In genomic region chr11:60345868-60346267, GRCm38 (mm10) we compare ENCODE assay signal across 18 mouse cellular contexts. TPM values are rescaled to one million over a fixed set of nuclear protein-coding genes. Genes with fewer than 3 reads are reported as not detected.
DNase-seq lines count a peak whose midpoint lies in the region; TF ChIP-seq lines count a peak whose summit lies in the region.
"Had no signal": no experiment of that assay in that cellular context is flagged by ENCODE, and none has a peak within 500 bp of the region (broad histone marks: within the 10 kb centered on the region; RNA-seq: fewer than 3 reads in every experiment).

No protein-coding gene starts in this region.

- no peak for TF ChIP-seq RAD21 in CH12.LX (IDR thresholded peaks at IDR 0.05; ENCODE audit: low read depth, low read length)
- no peak for TF ChIP-seq RAD21 in MEL (IDR thresholded peaks at IDR 0.05; ENCODE audit: low read depth, low read length)

- H3K27me3 ChIP-seq in CH12.LX (replicated peaks) (no peaks in the 10 kb centered on the region), MEL (ENCODE audit: control insufficient read depth in 1 of 2, insufficient read depth in 2 of 2, low read length in 2 of 2) (no peaks in the 10 kb centered on the region)
- H3K27me3 ChIP-seq: embryonic facial prominence, embryonic 13.5 days; forebrain, embryonic 12.5 days; forebrain, embryonic 15.5 days; hindbrain, embryonic 12.5 days; hindbrain, embryonic 15.5 days; Patski had no signal

- no peaks in the 10 kb centered on the region for H3K9me3 ChIP-seq in CH12.LX (replicated peaks; ENCODE audit: low read length)
- no peaks in the 10 kb centered on the region for H3K9me3 ChIP-seq in MEL (replicated peaks; ENCODE audit: insufficient read depth, low read length)
- H3K9me3 ChIP-seq: embryonic facial prominence, embryonic 10.5 days; embryonic facial prominence, embryonic 13.5 days; forebrain, embryonic 12.5 days; forebrain, embryonic 15.5 days; hindbrain, embryonic 12.5 days; hindbrain, embryonic 15.5 days had no signal

- TF ChIP-seq CTCF in layer of hippocampus, adult 2 months (conservative IDR thresholded peaks at IDR 0.05): no peak
- TF ChIP-seq CTCF in CH12.LX (conservative IDR thresholded peaks at IDR 0.05 in 1 of 2, IDR thresholded peaks at IDR 0.05 in 1 of 2; ENCODE audit: low read depth in 2 of 2, low read length in 2 of 2) (no peak), MEL (IDR thresholded peaks at IDR 0.05 in 2 of 3, conservative IDR thresholded peaks at IDR 0.05 in 1 of 3; ENCODE audit: control insufficient read depth in 1 of 3, insufficient read depth in 1 of 3, low read depth in 2 of 3, low read length in 3 of 3, poor library complexity in 1 of 3, severe bottlenecking in 1 of 3) (no peak)

- peaks cover 8% of the 10 kb centered on the region; the same call in 1 of the 2 replicates for H3K79me2 ChIP-seq in CH12.LX (replicated peaks; ENCODE audit: control insufficient read depth, extremely low read depth, insufficient read depth, poor library complexity, severe bottlenecking)
- no peaks in the 10 kb centered on the region; the same call in 1 of the 2 replicates for H3K79me2 ChIP-seq in MEL (ENCODE audit: control insufficient read depth, insufficient read depth, low read length, poor library complexity)

- H3K4me3 ChIP-seq in layer of hippocampus, adult 2 months: no peak overlapping the region
- H3K4me3 ChIP-seq in CH12.LX (replicated peaks in 1 of 3; ENCODE audit: low read depth in 2 of 3, low read length in 2 of 3, poor library complexity in 1 of 3): no peak overlapping the region
- H3K4me3 ChIP-seq in MEL (ENCODE audit: control insufficient read depth in 1 of 2, insufficient read depth in 1 of 2, low read depth in 2 of 2, low read length in 2 of 2): no peak overlapping the region
- H3K4me3 ChIP-seq: embryonic facial prominence, embryonic 10.5 days; embryonic facial prominence, embryonic 13.5 days; erythroblast, embryonic 14.5 days; forebrain, embryonic 12.5 days; forebrain, embryonic 15.5 days; hindbrain, embryonic 12.5 days; hindbrain, embryonic 15.5 days had no signal

- H3K4me2 ChIP-seq in CH12.LX (ENCODE audit: insufficient read depth, low read depth, poor library complexity, severe bottlenecking): peak overlapping the region; percentile 51; the same call in 1 of the 2 replicates
- H3K4me2 ChIP-seq: embryonic facial prominence, embryonic 13.5 days; forebrain, embryonic 12.5 days; forebrain, embryonic 15.5 days; heart, embryonic 11.5 days; hindbrain, embryonic 12.5 days; hindbrain, embryonic 15.5 days had no signal

- H3K27ac ChIP-seq in layer of hippocampus, adult 2 months: peak overlapping the region; percentile 49
- H3K27ac ChIP-seq in CH12.LX (ENCODE audit: insufficient read depth, low read depth) (no peak overlapping the region), MEL (ENCODE audit: control insufficient read depth, low read depth, low read length) (no peak overlapping the region)
- H3K27ac ChIP-seq: embryonic facial prominence, embryonic 10.5 days; embryonic facial prominence, embryonic 13.5 days; forebrain, embryonic 12.5 days; forebrain, embryonic 15.5 days; hindbrain, embryonic 12.5 days; hindbrain, embryonic 15.5 days had no signal

- dilution Hi-C loops in CH12.LX (cut with MboI; ENCODE audit: extremely low pct_ligation_motif_present, extremely low pct_unique_long_range_greater_than_20kb, low sequenced_read_pairs): no loop called here

- TF ChIP-seq POLR2A in CH12.LX (IDR thresholded peaks at IDR 0.05; ENCODE audit: low read depth, low read length): no peak
- no peak for TF ChIP-seq POLR2A in MEL (IDR thresholded peaks at IDR 0.05; ENCODE audit: control insufficient read depth in 1 of 2, insufficient read depth in 1 of 2, low read depth in 1 of 2, low read length in 2 of 2, poor library complexity in 1 of 2)

- H3K4me1 ChIP-seq in CH12.LX (ENCODE audit: control insufficient read depth in 1 of 2, insufficient read depth in 2 of 2) (peaks cover 0 to 23% of the 10 kb centered on the region in 2 experiments; a peak in 2 of 4 replicates), MEL (ENCODE audit: control insufficient read depth in 1 of 2, insufficient read depth in 2 of 2, low read length in 2 of 2) (peaks cover 4 to 6% of the 10 kb centered on the region in 2 experiments)
- H3K4me1 ChIP-seq: embryonic facial prominence, embryonic 13.5 days; forebrain, embryonic 12.5 days had no signal

- peak overlapping the region; percentile 47; the same call in 1 of the 2 replicates for H3K9ac ChIP-seq in CH12.LX (ENCODE audit: insufficient read depth, low read depth)
- H3K9ac ChIP-seq in MEL (ENCODE audit: control insufficient read depth, low read depth, low read length, poor library complexity, severe bottlenecking): no peak overlapping the region
- H3K9ac ChIP-seq: embryonic facial prominence, embryonic 13.5 days; forebrain, embryonic 12.5 days; forebrain, embryonic 15.5 days; hindbrain, embryonic 12.5 days; hindbrain, embryonic 15.5 days had no signal

- H3K36me3 ChIP-seq in CH12.LX (replicated peaks in 1 of 2; ENCODE audit: control insufficient read depth in 1 of 2, insufficient read depth in 1 of 2, low read length in 1 of 2) (peaks cover 0 to 9% of the 10 kb centered on the region in 2 experiments), MEL (ENCODE audit: control insufficient read depth in 1 of 2, insufficient read depth in 2 of 2, low read length in 2 of 2) (peaks cover 0 to 19% of the 10 kb centered on the region in 2 experiments; a peak in 2 of 4 replicates)
- H3K36me3 ChIP-seq: embryonic facial prominence, embryonic 10.5 days; embryonic facial prominence, embryonic 13.5 days; forebrain, embryonic 12.5 days; forebrain, embryonic 15.5 days; hindbrain, embryonic 12.5 days; hindbrain, embryonic 15.5 days had no signal

- no peak for DNase-seq in layer of hippocampus, adult 2 months (ENCODE audit: low spot score in 2 of 2)
- no peak for DNase-seq in layer of hippocampus, adult 11-12 months (ENCODE audit: low spot score)
- DNase-seq in CH12.LX (ENCODE audit: extremely low read depth) (no peak), MEL (ENCODE audit: low read depth, low spot score) (no peak)
- no peak for DNase-seq in layer of hippocampus, postnatal 25 days (ENCODE audit: extremely low spot score in 1 of 2, low spot score in 1 of 2)
- no peak for DNase-seq in kidney, adult 8-10 months
- DNase-seq: embryo, embryonic 11 days; heart, adult 11 months had no signal

- TF ChIP-seq EP300 in CH12.LX (IDR thresholded peaks at IDR 0.05; ENCODE audit: low read length) (no peak), MEL (IDR thresholded peaks at IDR 0.05; ENCODE audit: low read depth in 1 of 2, low read length in 2 of 2) (peak; percentile 38 to 42; a peak in 2 of 4 replicates)

- in situ Hi-C loops in CH12.LX (cut with MboI; ENCODE audit: low pct_ligation_motif_present, low pct_unique_long_range_greater_than_20kb, low sequenced_read_pairs): no loop called here

TF ChIP-seq in CH12.LX, 34 proteins besides CTCF, POLR2A, EP300 and RAD21:
- TF ChIP-seq TBP (conservative IDR thresholded peaks at IDR 0.05; ENCODE audit: low read depth, low read length): no peak
- peak; percentile 6; the same call in 1 of the 2 replicates for TF ChIP-seq CHD1 (IDR thresholded peaks at IDR 0.05; ENCODE audit: low read depth, low read length)

TF ChIP-seq in MEL, 35 proteins besides CTCF, POLR2A, EP300 and RAD21 (continues in another document):
- TF ChIP-seq TCF12 (IDR thresholded peaks at IDR 0.05; ENCODE audit: low read depth, low read length) (peak; percentile 57; the same call in 1 of the 2 replicates), POLR2AphosphoS5 (IDR thresholded peaks at IDR 0.05; ENCODE audit: borderline replicate concordance, low read depth, low read length) (no peak), TBP (IDR thresholded peaks at IDR 0.05; ENCODE audit: low read depth, low read length) (no peak), SIN3A (IDR thresholded peaks at IDR 0.05; ENCODE audit: low read length) (no peak; the same call in 1 of the 2 replicates), MYC (IDR thresholded peaks at IDR 0.05; ENCODE audit: low read depth, low read length) (no peak), ZMIZ1 (IDR thresholded peaks at IDR 0.05; ENCODE audit: low read depth, low read length) (no peak), MAX (IDR thresholded peaks at IDR 0.05; ENCODE audit: low read length) (no peak), TAL1 (IDR thresholded peaks at IDR 0.05; ENCODE audit: low read length) (no peak), MYB (IDR thresholded peaks at IDR 0.05; ENCODE audit: low read depth, low read length) (no peak), ZC3H11A (IDR thresholded peaks at IDR 0.05; ENCODE audit: low read depth, low read length) (no peak), MAFK (IDR thresholded peaks at IDR 0.05; ENCODE audit: borderline replicate concordance, low read depth, low read length) (no peak), GATA1 (IDR thresholded peaks at IDR 0.05; ENCODE audit: low read depth, low read length) (peak; percentile 64), UBTF (IDR thresholded peaks at IDR 0.05; ENCODE audit: borderline replicate concordance, insufficient read depth, low read depth, low read length) (no peak), ETS1 (IDR thresholded peaks at IDR 0.05; ENCODE audit: low read depth, low read length) (no peak; the same call in 1 of the 2 replicates), POLR2AphosphoS2 (IDR thresholded peaks at IDR 0.05; ENCODE audit: low read length) (no peak), ZKSCAN1 (IDR thresholded peaks at IDR 0.05; ENCODE audit: low read depth, low read length) (no peak), USF2 (IDR thresholded peaks at IDR 0.05; ENCODE audit: borderline replicate concordance in 1 of 2, insufficient read depth in 1 of 2, low read depth in 1 of 2, low read length in 2 of 2) (no peak), NELFE (IDR thresholded peaks at IDR 0.05; ENCODE audit: low read depth, low read length) (no peak), RCOR1 (IDR thresholded peaks at IDR 0.05; ENCODE audit: low read depth, low read length) (no peak)

RNA-seq across cellular contexts. Expression of gene Tom1l2, which starts 6.8 kb away (rescaled TPM):
- 100 to 1,000 TPM; 180 to 189 TPM for total RNA-seq in layer of hippocampus, adult 2 months (2021)
- total RNA-seq in CH12.LX (2012; rRNA removed) (7.5 and 10.4 TPM in 2 replicates), CH12.LX (2014; rRNA removed) (3.5 and 4.8 TPM in 2 replicates), MEL (2012; rRNA removed) (6.6 and 6.8 TPM in 2 replicates)
- polyA plus RNA-seq in CH12.LX (2012; ENCODE audit: insufficient read length, low read depth) (8.7 and 10.4 TPM in 2 replicates), MEL (2012; ENCODE audit: insufficient read depth in 1 of 2, insufficient read length in 2 of 2, low read depth in 1 of 2, low replicate concordance in 2 of 2, missing spikeins in 1 of 2) (10 to 100 TPM in 1 of 2 experiments, not detected in 1; 12.2 TPM)
- total RNA-seq in layer of hippocampus, postnatal 25 days (2021): 100 to 1,000 TPM; 170 to 175 TPM

RNA-seq across cellular contexts. Expression of gene Drc3, which starts 7.3 kb away (rescaled TPM):
- 1 to 10 TPM; 6.4 to 8.0 TPM for total RNA-seq in layer of hippocampus, adult 2 months (2021)
- total RNA-seq in CH12.LX (2012; rRNA removed) (2.2 and 3.9 TPM in 2 replicates), CH12.LX (2014; rRNA removed) (1.7 and 1.9 TPM in 2 replicates), MEL (2012; rRNA removed) (0.69 and 0.75 TPM in 2 replicates)
- polyA plus RNA-seq in CH12.LX (2012; ENCODE audit: insufficient read length, low read depth) (0.93 and 1.4 TPM in 2 replicates), MEL (2012; ENCODE audit: insufficient read depth in 1 of 2, insufficient read length in 2 of 2, low read depth in 1 of 2, low replicate concordance in 2 of 2, missing spikeins in 1 of 2) (under 1 TPM in 1 of 2 experiments, not detected in 1; 0.91 TPM)
- total RNA-seq in layer of hippocampus, postnatal 25 days (2021): 1 to 10 TPM; 5.3 to 5.9 TPM
- polyA plus RNA-seq: C2C12; erythroblast, embryonic 14.5 days had no signal

Comparison
In these comparisons a context has a peak if more than half of its experiments do, and no peak if none do; other contexts are left out.
1. RNA of gene Tom1l2, which starts 6.8 kb away (total RNA-seq): 180 to 189 TPM in layer of hippocampus, adult 2 months and 170 to 175 TPM in layer of hippocampus, postnatal 25 days; 3.5 to 10.4 TPM in CH12.LX and 6.6 to 6.8 TPM in MEL; every median in the first group is over 10 times any median in the second.